Mouse (Mus musculus): ENCODE data around the gene 9130409I23Rik.
A peak's percentile ranks its signal among the peaks of the same experiment; 100 is the strongest.

9130409I23Rik gene

DNA sequence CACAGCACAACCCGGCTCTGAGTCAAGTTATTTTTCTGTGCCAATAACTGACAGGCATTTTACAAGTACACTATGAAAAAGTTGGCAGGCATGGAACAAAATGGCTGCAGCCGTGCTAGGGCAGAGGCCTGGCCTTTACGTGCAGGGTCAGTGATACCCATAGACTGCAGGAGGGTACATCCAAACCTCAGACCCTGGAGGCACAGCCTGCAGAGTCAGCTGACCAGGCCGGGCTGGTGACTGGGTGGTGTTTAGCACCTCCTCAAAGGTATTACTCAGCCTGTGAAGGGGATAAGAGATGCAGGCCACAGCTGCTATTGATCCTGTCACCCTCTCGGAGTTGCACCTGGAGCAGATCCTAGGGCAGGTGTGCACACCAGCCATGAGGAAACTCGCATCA lies at the start of gene 9130409I23Rik:
TSS of gene 9130409I23Rik (plus strand) at position 301 of the 400 bp plus-strand sequence.
- no peak for DNase-seq (ENCODE audit: low spot score in 2 of 2)

DNA sequence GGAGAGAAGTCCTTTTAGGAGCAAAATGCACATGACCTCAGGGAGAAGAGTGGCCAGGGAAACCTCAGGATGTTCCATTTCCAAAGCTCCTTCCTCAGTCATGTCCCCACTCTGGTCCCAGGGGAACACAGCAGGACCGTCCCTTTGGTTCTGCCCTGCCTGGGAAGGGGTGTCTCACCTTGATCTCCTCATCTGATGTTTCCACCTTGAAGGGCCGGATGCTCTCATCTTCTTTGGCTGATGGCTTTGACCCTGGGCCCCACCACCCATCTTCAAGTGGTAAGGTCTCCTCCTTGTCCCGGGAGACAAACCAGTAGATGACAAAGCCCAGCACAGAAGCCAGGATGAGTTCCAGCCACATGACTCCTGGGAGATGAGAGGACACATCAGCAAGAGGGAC lies 49.4 kb upstream of the 9130409I23Rik start:
- no peak for DNase-seq (ENCODE audit: low spot score in 2 of 2)

DNA sequence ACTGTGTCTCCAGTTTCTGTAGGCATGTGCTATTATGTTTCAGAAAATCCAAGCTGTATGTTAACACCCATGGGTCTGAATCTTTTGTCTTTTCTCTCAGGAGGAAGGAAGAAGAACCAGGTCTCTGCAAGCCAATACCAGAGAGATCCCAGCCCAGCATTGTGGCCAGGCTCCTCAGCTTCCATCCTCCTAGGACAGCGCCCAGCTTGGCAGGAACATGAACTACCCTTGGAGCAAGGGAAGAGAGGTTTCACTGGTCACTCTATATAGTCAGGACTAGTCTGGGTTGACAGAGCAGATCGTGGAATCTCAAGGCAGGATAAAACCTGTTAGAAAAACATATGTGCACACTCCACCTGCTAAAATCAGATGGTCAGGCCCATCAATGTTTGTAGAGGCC lies 47.2 kb upstream of the 9130409I23Rik start:
- no peak for DNase-seq (ENCODE audit: low spot score in 2 of 2)

GRCm38 (mm10) chr1:181005331-181005730 lies 45.7 kb upstream of the 9130409I23Rik start:
- no peak for DNase-seq (ENCODE audit: low spot score in 2 of 2)

DNA sequence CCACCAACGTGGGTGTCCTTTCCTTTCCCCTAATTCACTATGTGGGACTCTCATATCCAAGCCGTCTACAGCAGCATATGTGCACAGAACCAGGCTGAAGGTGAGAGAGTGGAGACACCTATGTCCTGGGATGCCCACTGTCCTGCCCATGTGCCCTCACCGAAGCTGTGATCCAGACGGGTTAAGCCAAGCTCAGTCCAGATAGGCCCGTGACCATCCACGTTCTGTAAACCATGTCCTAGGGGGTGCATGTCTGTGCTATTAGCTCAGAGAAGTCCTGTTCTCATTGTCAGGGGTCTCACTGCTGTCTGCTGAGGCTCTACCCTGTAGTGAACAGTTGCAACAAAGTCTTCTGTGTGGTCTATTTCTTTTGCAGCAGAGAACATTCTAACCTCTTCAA lies 43.2 kb upstream of the 9130409I23Rik start:
- no peak for DNase-seq (ENCODE audit: low spot score in 2 of 2)

DNA sequence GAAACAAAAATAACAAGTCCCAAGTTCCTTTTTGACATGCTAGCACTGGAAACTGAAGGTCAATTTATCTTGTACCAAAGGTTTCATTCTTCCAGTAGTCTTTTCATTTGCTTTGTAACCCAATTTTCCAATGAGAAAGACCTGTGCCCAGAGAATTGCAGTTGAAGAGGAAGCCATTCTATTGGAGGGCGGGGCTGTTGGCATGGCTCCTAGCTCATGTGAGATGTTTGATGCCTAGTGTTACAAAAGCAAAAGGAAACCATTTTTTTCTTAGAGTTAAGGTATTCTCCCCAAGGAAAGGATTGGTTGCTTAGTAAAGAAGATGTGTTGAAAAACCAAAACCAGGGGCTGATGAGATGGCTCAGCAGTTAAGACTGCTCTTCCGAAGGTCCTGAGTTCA lies 42.8 kb upstream of the 9130409I23Rik start:
- no peak for DNase-seq (ENCODE audit: low spot score in 2 of 2)

GRCm38 (mm10) chr1:181009011-181009590 lies 41.9 kb upstream of the 9130409I23Rik start:
- DNase-seq (ENCODE audit: low spot score in 2 of 2): no peak

DNA sequence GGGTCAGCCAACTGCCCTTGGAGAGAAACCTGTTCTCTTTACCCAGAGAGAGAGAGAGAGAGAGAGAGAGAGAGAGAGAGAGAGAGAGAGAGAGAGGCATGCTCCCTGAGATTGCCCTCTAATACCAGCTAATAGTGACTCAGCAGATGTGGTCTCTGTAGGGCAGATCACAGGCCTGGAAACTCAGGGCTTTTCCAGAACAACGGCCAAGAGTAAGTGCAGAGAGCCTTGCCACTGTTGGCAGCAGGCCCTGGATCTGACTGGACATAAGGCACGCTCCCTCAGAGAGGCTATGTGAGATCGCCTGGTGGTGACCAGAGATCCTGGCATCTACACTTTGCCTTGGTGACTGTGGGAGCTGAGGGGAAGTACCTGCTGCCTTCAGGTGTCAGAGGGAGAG lies 41.3 kb upstream of the 9130409I23Rik start:
- no peak for DNase-seq (ENCODE audit: low spot score in 2 of 2)

GRCm38 (mm10) chr1:181010171-181010932 lies 40.7 kb upstream of the 9130409I23Rik start:
- DNase-seq (ENCODE audit: low spot score in 2 of 2): no peak

DNA sequence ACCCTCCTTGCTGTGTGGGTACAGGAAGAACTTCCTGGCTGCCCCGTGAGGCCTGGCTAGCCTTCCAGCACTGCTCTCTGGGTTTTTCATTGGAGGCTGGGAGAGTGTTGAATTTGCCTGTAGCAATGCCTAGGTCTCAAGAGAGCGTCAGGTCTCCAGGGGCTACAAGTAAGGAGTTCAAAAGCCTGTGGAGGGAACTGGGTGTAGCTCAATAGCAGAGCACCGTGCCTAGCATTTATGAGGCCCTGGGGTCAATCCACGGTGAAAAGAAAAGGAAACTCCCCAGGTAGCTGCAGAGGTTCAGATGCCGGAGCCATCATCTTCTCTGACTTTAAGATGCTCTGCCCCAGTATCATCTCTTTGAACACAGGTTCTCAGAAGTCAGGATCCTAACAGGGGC lies 39.4 kb upstream of the 9130409I23Rik start:
- DNase-seq (ENCODE audit: low spot score in 2 of 2): no peak

GRCm38 (mm10) chr1:181012416-181012815 lies 38.6 kb upstream of the 9130409I23Rik start:
- no peak for DNase-seq (ENCODE audit: low spot score in 2 of 2)

DNA sequence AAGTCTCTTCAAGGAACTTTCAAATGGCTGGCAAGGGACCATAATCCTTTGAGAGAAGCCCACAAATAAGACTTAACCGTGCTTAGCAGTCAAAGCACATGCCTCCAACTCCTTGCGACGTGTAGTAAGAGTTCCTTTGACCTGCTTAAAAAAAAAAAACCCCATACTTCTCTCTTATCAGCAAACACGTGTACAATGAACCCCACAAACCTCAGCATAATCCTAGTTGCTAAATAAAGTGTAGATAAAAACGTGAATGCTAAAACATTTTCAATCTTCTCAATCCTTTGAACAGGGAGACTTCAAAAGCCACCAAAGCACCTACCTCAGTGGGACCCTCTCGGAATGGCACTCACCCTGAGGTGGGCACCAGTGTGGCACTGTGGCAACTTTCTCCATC lies 37.6 kb upstream of the 9130409I23Rik start:
- no peak for DNase-seq (ENCODE audit: low spot score in 2 of 2)

- no peak for DNase-seq (ENCODE audit: low spot score in 2 of 2)
Measured at GRCm38 (mm10) chr1:181014731-181015500, 36.1 kb upstream of the 9130409I23Rik start.

DNA sequence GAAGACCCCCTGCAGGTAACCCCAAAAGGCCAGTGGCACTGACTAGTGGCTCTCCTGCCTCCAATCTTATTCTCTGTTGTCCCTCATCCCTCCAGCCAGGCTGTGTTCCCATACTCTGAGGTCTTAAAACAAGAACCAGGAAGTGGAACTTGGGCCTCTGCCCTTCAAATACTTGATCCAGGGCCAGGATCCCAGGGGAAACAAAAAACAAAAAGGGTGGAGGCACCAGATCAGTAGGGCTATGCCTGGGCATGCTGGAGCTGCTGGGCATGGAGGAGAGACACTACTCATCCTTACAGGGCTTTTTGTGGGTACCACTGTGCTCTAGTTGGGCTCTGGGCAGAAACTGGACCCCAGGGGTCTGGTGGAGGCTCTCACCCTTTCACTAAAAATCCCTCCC lies 35.5 kb upstream of the 9130409I23Rik start:
- no peak for DNase-seq (ENCODE audit: low spot score in 2 of 2)

GRCm38 (mm10) chr1:181016045-181016444 lies 35.0 kb upstream of the 9130409I23Rik start:
- DNase-seq (ENCODE audit: low spot score in 2 of 2): no peak

DNA sequence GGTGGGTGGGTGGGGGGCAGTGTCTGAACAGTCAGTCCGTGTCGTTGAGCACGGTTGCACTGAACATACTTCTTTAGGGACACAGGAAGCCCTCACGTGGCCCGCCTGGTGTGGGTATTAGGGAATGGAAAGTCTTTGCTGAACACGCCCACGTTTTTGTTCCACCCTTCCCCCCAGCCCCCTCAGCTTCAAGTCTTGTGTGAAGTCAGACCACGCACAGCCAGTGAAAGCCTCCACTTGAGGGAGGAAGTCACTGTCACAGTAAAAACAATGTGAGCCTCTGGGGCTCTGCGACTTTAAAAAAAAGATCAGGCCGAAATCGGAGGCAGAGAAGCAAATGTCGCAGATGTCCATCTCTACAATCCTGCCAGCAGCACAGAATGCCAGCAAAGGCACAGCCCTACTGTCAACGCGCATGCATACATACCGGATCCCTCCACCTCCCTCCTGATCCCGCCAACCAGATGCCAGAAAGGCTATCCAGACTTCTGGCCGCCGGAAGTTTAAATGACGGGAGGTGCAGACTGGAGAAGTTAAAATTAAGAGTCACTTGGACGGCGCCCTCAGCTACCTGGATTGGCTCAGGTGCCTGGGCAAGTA lies 34.4 kb upstream of the 9130409I23Rik start:
- DNase-seq (ENCODE audit: low spot score in 2 of 2): peak; percentile 82 to 88

- DNase-seq (ENCODE audit: low spot score in 2 of 2): peak; percentile 61 to 68
Measured at GRCm38 (mm10) chr1:181017212-181017711, 33.8 kb upstream of the 9130409I23Rik start.

DNA sequence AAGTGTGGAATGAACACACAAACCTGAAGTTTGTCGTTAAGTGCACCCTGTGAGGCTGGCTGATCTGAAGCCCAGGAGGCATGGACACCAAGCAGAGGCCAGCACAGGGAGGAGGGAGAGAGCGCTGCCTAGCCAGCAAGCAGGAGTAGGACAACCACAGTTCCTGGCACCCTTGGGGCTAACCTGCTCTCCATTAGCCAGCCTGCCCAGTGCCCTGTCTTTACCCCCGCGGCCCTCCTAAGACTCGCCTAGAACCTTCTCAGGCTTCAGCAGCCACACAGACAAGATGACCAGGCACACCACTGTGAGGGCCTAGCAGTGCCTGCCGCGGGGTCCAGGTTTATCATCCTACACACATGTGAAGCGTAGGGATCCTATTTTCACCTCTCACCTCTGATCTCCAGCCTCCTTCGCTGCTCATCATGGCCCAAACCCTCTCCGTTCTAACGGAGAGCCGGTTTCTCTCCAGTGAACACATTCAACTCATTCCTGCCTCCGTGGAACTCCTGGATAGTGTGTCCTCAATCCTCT lies 33.1 kb upstream of the 9130409I23Rik start:
- DNase-seq (ENCODE audit: low spot score in 2 of 2): no peak

DNA sequence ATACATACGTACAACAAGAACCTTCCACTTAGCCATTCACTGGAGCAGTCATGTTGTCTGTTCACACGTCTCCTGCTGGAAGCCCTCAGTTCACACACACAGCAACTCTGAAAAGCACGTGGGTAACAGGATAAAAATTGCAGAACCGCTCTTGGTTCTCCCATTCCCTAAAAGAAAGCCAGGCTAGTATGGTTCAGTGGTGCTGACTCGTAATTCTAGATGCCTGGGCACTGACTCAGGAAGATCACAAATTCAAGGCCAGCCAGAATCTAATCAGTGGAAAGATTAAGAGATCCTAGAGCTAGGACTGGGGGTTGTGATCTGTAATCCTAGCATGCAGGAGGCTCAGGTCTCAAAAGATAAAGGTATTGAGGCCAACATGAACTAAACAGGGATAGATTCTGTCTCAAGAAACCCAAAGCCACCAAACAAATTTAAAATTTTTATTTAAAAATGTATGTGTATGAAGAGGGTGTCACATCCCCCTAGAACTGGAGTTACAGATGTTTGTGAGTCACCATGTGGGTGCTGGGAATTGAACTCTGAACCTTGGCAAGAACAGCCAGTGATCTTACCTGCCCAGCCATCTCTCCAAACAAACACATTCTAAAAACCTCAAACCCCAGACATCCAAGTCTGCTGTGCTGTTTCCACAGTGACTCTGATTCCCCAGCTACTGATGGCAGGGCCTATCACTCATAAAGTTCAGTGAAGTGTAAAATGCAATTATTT lies 30.1 kb upstream of the 9130409I23Rik start, which contains the start of gene Ephx1:
TSS of gene Ephx1 (minus strand) at position 149 of the 732 bp plus-strand sequence.
- DNase-seq (ENCODE audit: low spot score in 2 of 2): no peak

GRCm38 (mm10) chr1:181021488-181021865 lies 29.6 kb upstream of the 9130409I23Rik start:
- DNase-seq (ENCODE audit: low spot score in 2 of 2): no peak

GRCm38 (mm10) chr1:181022265-181022664 lies 28.8 kb upstream of the 9130409I23Rik start:
- peak; percentile 19 to 25 for DNase-seq (ENCODE audit: low spot score in 2 of 2)

Measured in right cerebral cortex, postnatal 36 days (tissue).